Mouse (Mus musculus) CH12.LX (cell line): Measurements from ENCODE around the gene Pcnx.

Experiments used
- BHLHE40 ChIP-seq: IDR thresholded peaks from 2 replicates; pipeline ENCODE4 v1.6.1; 2011; ENCODE audit warnings: mild to moderate bottlenecking, low read depth, low read length, improper control_type of control experiment
- CTCF ChIP-seq, 2 experiments: IDR thresholded peaks in 1 of 2; conservative IDR thresholded peaks in 1 of 2; 2 replicates each; pipeline ENCODE4 v1.5.1; 2011 to 2012; ENCODE audit warnings: low read depth in 2 of 2, low read length in 2 of 2, improper control_type of control experiment in 1 of 2, inconsistent platforms in 1 of 2, mild to moderate bottlenecking in 1 of 2, moderate library complexity in 1 of 2
- E2F4 ChIP-seq: IDR thresholded peaks from 2 replicates; pipeline ENCODE4 v1.6.1; 2011; ENCODE audit warnings: low read depth, low read length, improper control_type of control experiment; ENCODE audit not compliant: insufficient replicate concordance
- EP300 ChIP-seq: IDR thresholded peaks from 2 replicates; pipeline ENCODE4 v1.6.1; 2011; ENCODE audit warnings: low read length, improper control_type of control experiment
- KAT2A ChIP-seq: IDR thresholded peaks from 2 replicates; pipeline ENCODE4 v1.6.1; 2012; ENCODE audit warnings: low read length, improper control_type of control experiment, inconsistent platforms; ENCODE audit not compliant: insufficient replicate concordance
- MAFK ChIP-seq: IDR thresholded peaks from 2 replicates; pipeline ENCODE4 v1.6.1; 2011; ENCODE audit warnings: low read length, improper control_type of control experiment; ENCODE audit not compliant: insufficient replicate concordance
- MXI1 ChIP-seq: IDR thresholded peaks from 2 replicates; pipeline ENCODE4 v1.6.1; 2011; ENCODE audit warnings: mild to moderate bottlenecking, low read depth, low read length, improper control_type of control experiment
- NELFE ChIP-seq: IDR thresholded peaks from 2 replicates; pipeline ENCODE4 v1.6.1; 2011; ENCODE audit warnings: low read depth, low read length, improper control_type of control experiment
- POLR2A ChIP-seq: IDR thresholded peaks from 2 replicates; pipeline ENCODE4 v1.6.1; 2011; ENCODE audit warnings: low read depth, mild to moderate bottlenecking, improper control_type of control experiment, low read length
- TBP ChIP-seq: conservative IDR thresholded peaks from 2 replicates; pipeline ENCODE4 v1.6.1; 2011; ENCODE audit warnings: low read depth, low read length, improper control_type of control experiment
- UBTF ChIP-seq: IDR thresholded peaks from 2 replicates; pipeline ENCODE4 v1.6.1; 2012; ENCODE audit warnings: low read depth, mild to moderate bottlenecking, inconsistent platforms, low read length, improper control_type of control experiment, moderate library complexity
- ZKSCAN1 ChIP-seq: IDR thresholded peaks from 2 replicates; pipeline ENCODE4 v1.6.1; 2012; ENCODE audit warnings: low read depth, inconsistent platforms, low read length, improper control_type of control experiment, borderline replicate concordance

DNA sequence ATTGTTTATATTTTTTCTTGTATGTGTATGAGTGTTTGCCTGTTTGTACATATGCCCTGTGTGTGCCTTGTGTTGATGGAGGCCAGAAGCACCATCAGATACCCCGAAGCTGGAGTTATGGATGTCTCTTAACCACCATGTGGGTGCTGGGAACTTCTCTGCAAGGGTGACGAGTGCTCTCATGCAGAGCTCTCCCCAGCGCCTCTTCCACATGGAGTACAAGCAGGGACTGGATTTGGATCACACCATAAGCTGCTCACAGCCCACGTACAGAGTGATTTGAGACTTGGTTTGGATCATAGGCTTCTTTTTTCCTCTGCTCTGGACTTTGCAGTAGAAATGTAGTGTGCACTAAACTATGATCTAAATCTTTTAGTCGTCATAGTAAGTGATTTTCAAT is 34.5 kb downstream of the Pcnx start:
- TF ChIP-seq POLR2A (no peak), CTCF (conservative IDR thresholded peaks at IDR 0.05 in 1 of 2, IDR thresholded peaks at IDR 0.05 in 1 of 2; ENCODE audit: low read depth in 2 of 2, low read length in 2 of 2) (no peak), TBP (no peak), KAT2A (no peak), EP300 (no peak), UBTF (no peak), MXI1 (no peak), NELFE (no peak), MAFK (no peak), ZKSCAN1 (no peak), BHLHE40 (no peak), E2F4 (no peak)
